8 mouse cellular contexts compared by ENCODE assay signal in genomic region chr14:122181078-122181814, GRCm38 (mm10). TPM values are rescaled to one million over a fixed set of nuclear protein-coding genes. Genes with fewer than 3 reads are reported as not detected.
DNase-seq lines count a peak whose midpoint lies in the region; ATAC-seq and TF ChIP-seq lines count a peak whose summit lies in the region.

Gene Clybl (plus strand): TSS chr14:122181704.

- H3K9me3 ChIP-seq in MEL (replicated peaks; ENCODE audit: insufficient read depth, low read length), result no peaks in the 10 kb centered on the region
- H3K9me3 ChIP-seq in forebrain, postnatal 0 days (ENCODE audit: low read length), result no peaks in the 10 kb centered on the region
- H3K9me3 ChIP-seq in lung, embryonic 16.5 days (ENCODE audit: control insufficient read depth, low read length), result no peaks in the 10 kb centered on the region

- TF ChIP-seq POLR2A in MEL (IDR thresholded peaks at IDR 0.05; ENCODE audit: control insufficient read depth in 1 of 2, insufficient read depth in 1 of 2, low read depth in 1 of 2, low read length in 2 of 2, poor library complexity in 1 of 2), result peak; percentile 82 to 91; a peak in 3 of 4 replicates
- peak; percentile 77 for TF ChIP-seq POLR2A in cerebellum, adult 2 months (IDR thresholded peaks at IDR 0.05; ENCODE audit: borderline replicate concordance, insufficient read depth, low read length)

- peak within 1 kb of the TSS; percentile 76 for H3K4me2 ChIP-seq in forebrain, postnatal 0 days (ENCODE audit: low read depth)
- H3K4me2 ChIP-seq in lung, embryonic 16.5 days (ENCODE audit: low read depth, low read length), result peak within 1 kb of the TSS; percentile 89

- ATAC-seq in forebrain, postnatal 0 days, result peak; percentile 96
- peak; percentile 100 for ATAC-seq in lung, embryonic 16.5 days (ENCODE audit: low read depth)

- WGBS in cerebellum, adult 2 months, result 5% methylated on average over 45 of the region's 45 CpGs
- 3% methylated on average over 36 of the region's 45 CpGs for WGBS in forebrain, postnatal 0 days
- WGBS in lung, embryonic 16.5 days, result 3% methylated on average over 37 of the region's 45 CpGs

- no peaks in the 10 kb centered on the region for H3K27me3 ChIP-seq in MEL (ENCODE audit: control insufficient read depth in 1 of 2, insufficient read depth in 2 of 2, low read length in 2 of 2)
- H3K27me3 ChIP-seq in cerebellum, adult 2 months (ENCODE audit: control insufficient read depth, insufficient read depth, low read length), result no peaks in the 10 kb centered on the region
- no peaks in the 10 kb centered on the region for H3K27me3 ChIP-seq in forebrain, postnatal 0 days (ENCODE audit: insufficient read depth, low read length)
- no peaks in the 10 kb centered on the region for H3K27me3 ChIP-seq in lung, embryonic 16.5 days (ENCODE audit: control insufficient read depth, insufficient read depth, low read depth, low read length)

- TF ChIP-seq CTCF in MEL (IDR thresholded peaks at IDR 0.05 in 2 of 3, conservative IDR thresholded peaks at IDR 0.05 in 1 of 3; ENCODE audit: control insufficient read depth in 1 of 3, insufficient read depth in 1 of 3, low read depth in 2 of 3, low read length in 3 of 3, poor library complexity in 1 of 3, severe bottlenecking in 1 of 3), result 0 out of 6 replicates have a peak, but pooled peaks of 1 of the 3 experiments have one; percentile 4
- no peak for TF ChIP-seq CTCF in cerebellum, adult 2 months (IDR thresholded peaks at IDR 0.05; ENCODE audit: borderline replicate concordance, insufficient read depth, low read depth, low read length)
- no peak for TF ChIP-seq CTCF in forebrain, postnatal 0 days (IDR thresholded peaks at IDR 0.05; ENCODE audit: low read depth)

- no peak for TF ChIP-seq EP300 in MEL (IDR thresholded peaks at IDR 0.05; ENCODE audit: low read depth in 1 of 2, low read length in 2 of 2)

- H3K4me3 ChIP-seq in MEL (ENCODE audit: control insufficient read depth in 1 of 2, insufficient read depth in 1 of 2, low read depth in 2 of 2, low read length in 2 of 2), result peak within 1 kb of the TSS; percentile 79 to 83
- H3K4me3 ChIP-seq in cerebellum, adult 2 months (replicated peaks; ENCODE audit: insufficient read depth, low read depth, low read length), result peak within 1 kb of the TSS; percentile 65
- H3K4me3 ChIP-seq in forebrain, postnatal 0 days (ENCODE audit: low read depth, low read length), result peak within 1 kb of the TSS; percentile 62
- H3K4me3 ChIP-seq in lung, embryonic 16.5 days (ENCODE audit: low read length), result peak within 1 kb of the TSS; percentile 82

- no peak for TF ChIP-seq RAD21 in MEL (IDR thresholded peaks at IDR 0.05; ENCODE audit: low read depth, low read length)

- H3K79me2 ChIP-seq in MEL (ENCODE audit: control insufficient read depth, insufficient read depth, low read length, poor library complexity), result peaks cover 3% of the 10 kb centered on the region

- peaks cover 9 to 28% of the 10 kb centered on the region in 2 experiments for H3K4me1 ChIP-seq in MEL (ENCODE audit: control insufficient read depth in 1 of 2, insufficient read depth in 2 of 2, low read length in 2 of 2)
- no peaks in the 10 kb centered on the region; the same call in 1 of the 2 replicates for H3K4me1 ChIP-seq in cerebellum, adult 2 months (ENCODE audit: control insufficient read depth, insufficient read depth, low read length)
- no peaks in the 10 kb centered on the region for H3K4me1 ChIP-seq in forebrain, postnatal 0 days (ENCODE audit: insufficient read depth)
- H3K4me1 ChIP-seq in lung, embryonic 16.5 days (replicated peaks; ENCODE audit: control insufficient read depth, insufficient read depth, low read length), result peaks cover 8% of the 10 kb centered on the region; the same call in 1 of the 2 replicates

- H3K9ac ChIP-seq in MEL (ENCODE audit: control insufficient read depth, low read depth, low read length, poor library complexity, severe bottlenecking), result peak within 1 kb of the TSS; percentile 83
- H3K9ac ChIP-seq in forebrain, postnatal 0 days, result peak within 1 kb of the TSS; percentile 61
- peak within 1 kb of the TSS; percentile 85 for H3K9ac ChIP-seq in lung, embryonic 16.5 days (ENCODE audit: low read length)

- peaks cover 0 to 28% of the 10 kb centered on the region in 2 experiments; a peak in 2 of 4 replicates for H3K36me3 ChIP-seq in MEL (ENCODE audit: control insufficient read depth in 1 of 2, insufficient read depth in 2 of 2, low read length in 2 of 2)
- no peaks in the 10 kb centered on the region for H3K36me3 ChIP-seq in forebrain, postnatal 0 days (ENCODE audit: insufficient read depth)
- H3K36me3 ChIP-seq in lung, embryonic 16.5 days (ENCODE audit: control insufficient read depth, insufficient read depth, low read length), result no peaks in the 10 kb centered on the region

- peak; percentile 97 for DNase-seq in MEL (ENCODE audit: low read depth, low spot score)
- DNase-seq in cerebellum, adult 2 months, result peak; percentile 95 to 96
- DNase-seq in forebrain, postnatal 0 days, result peak; percentile 80
- DNase-seq in heart, postnatal 4 days, result peak; percentile 98
- DNase-seq in layer of hippocampus, adult 9-10 months (ENCODE audit: low spot score), result peak; percentile 79
- peak; percentile 89 for DNase-seq in ovary, postnatal 10 days (ENCODE audit: low spot score)
- DNase-seq in thymus, postnatal 10 days (ENCODE audit: low spot score in 2 of 2), result peak; percentile 76 to 81

- peak within 1 kb of the TSS; percentile 74 for H3K27ac ChIP-seq in MEL (ENCODE audit: control insufficient read depth, low read depth, low read length)
- 0 out of 2 replicates have a peak within 1 kb of the TSS, but pooled peaks have one; percentile 8 for H3K27ac ChIP-seq in cerebellum, adult 2 months (ENCODE audit: insufficient read depth, low read length)
- H3K27ac ChIP-seq in forebrain, postnatal 0 days (ENCODE audit: low read depth, low read length), result no peak within 1 kb of the TSS
- peak within 1 kb of the TSS; percentile 57; the same call in 1 of the 2 replicates for H3K27ac ChIP-seq in lung, embryonic 16.5 days (ENCODE audit: low read length)

TF ChIP-seq in MEL, 35 proteins besides CTCF, POLR2A, EP300 and RAD21:
- TF ChIP-seq SMC3 (IDR thresholded peaks at IDR 0.05; ENCODE audit: low read depth, low read length) (no peak), MEF2A (IDR thresholded peaks at IDR 0.05; ENCODE audit: extremely low read depth, insufficient replicate concordance, low read depth, low read length, poor library complexity, severe bottlenecking) (no peak), ETS1 (IDR thresholded peaks at IDR 0.05; ENCODE audit: low read depth, low read length) (no peak), POLR2AphosphoS5 (IDR thresholded peaks at IDR 0.05; ENCODE audit: borderline replicate concordance, low read depth, low read length) (no peak), TAL1 (IDR thresholded peaks at IDR 0.05; ENCODE audit: low read length) (no peak), TCF12 (IDR thresholded peaks at IDR 0.05; ENCODE audit: low read depth, low read length) (no peak), GATA1 (IDR thresholded peaks at IDR 0.05; ENCODE audit: low read depth, low read length) (no peak), ELF1 (IDR thresholded peaks at IDR 0.05; ENCODE audit: low read depth, low read length) (no peak), CHD2 (IDR thresholded peaks at IDR 0.05; ENCODE audit: low read length) (no peak), JUND (IDR thresholded peaks at IDR 0.05; ENCODE audit: low read depth, low read length) (no peak), ZNF384 (IDR thresholded peaks at IDR 0.05; ENCODE audit: low read depth, low read length) (no peak), GABPA (IDR thresholded peaks at IDR 0.05; ENCODE audit: low read depth, low read length) (no peak), SIN3A (IDR thresholded peaks at IDR 0.05; ENCODE audit: low read length) (no peak; the same call in 1 of the 2 replicates), ZKSCAN1 (IDR thresholded peaks at IDR 0.05; ENCODE audit: low read depth, low read length) (no peak), NRF1 (IDR thresholded peaks at IDR 0.05; ENCODE audit: insufficient read depth, low read depth, low read length, poor library complexity, severe bottlenecking) (peak; percentile 58; the same call in 1 of the 2 replicates), MAFK (IDR thresholded peaks at IDR 0.05; ENCODE audit: borderline replicate concordance, low read depth, low read length) (no peak), MAZ (IDR thresholded peaks at IDR 0.05; ENCODE audit: low read depth, low read length) (no peak), MYC (IDR thresholded peaks at IDR 0.05; ENCODE audit: low read depth, low read length) (no peak), USF1 (IDR thresholded peaks at IDR 0.05; ENCODE audit: low read depth, low read length) (0 out of 2 replicates have a peak, but pooled peaks have one; percentile 5), RCOR1 (IDR thresholded peaks at IDR 0.05; ENCODE audit: low read depth, low read length) (no peak), UBTF (IDR thresholded peaks at IDR 0.05; ENCODE audit: borderline replicate concordance, insufficient read depth, low read depth, low read length) (no peak), MYB (IDR thresholded peaks at IDR 0.05; ENCODE audit: low read depth, low read length) (no peak), E2F4 (IDR thresholded peaks at IDR 0.05; ENCODE audit: borderline replicate concordance, low read depth, low read length) (no peak), POLR2AphosphoS2 (IDR thresholded peaks at IDR 0.05; ENCODE audit: low read length) (0 out of 2 replicates have a peak, but pooled peaks have one; percentile 44), USF2 (IDR thresholded peaks at IDR 0.05; ENCODE audit: borderline replicate concordance in 1 of 2, insufficient read depth in 1 of 2, low read depth in 1 of 2, low read length in 2 of 2) (no peak), NELFE (IDR thresholded peaks at IDR 0.05; ENCODE audit: low read depth, low read length) (peak; percentile 75), BHLHE40 (IDR thresholded peaks at IDR 0.05; ENCODE audit: borderline replicate concordance, low read depth, low read length) (no peak), HCFC1 (IDR thresholded peaks at IDR 0.05; ENCODE audit: low read depth, low read length) (peak; percentile 19; the same call in 1 of the 2 replicates), CHD1 (IDR thresholded peaks at IDR 0.05; ENCODE audit: low read depth, low read length) (no peak), TBP (IDR thresholded peaks at IDR 0.05; ENCODE audit: low read depth, low read length) (no peak)

RNA-seq across cellular contexts. Expression of gene Clybl, which starts in this region (rescaled TPM):
- 13.4 and 14.4 TPM in 2 replicates for total RNA-seq in MEL (2012; rRNA removed)
- 10 to 100 TPM in 1 of 2 experiments, not detected in 1; 36.6 TPM for polyA plus RNA-seq in MEL (2012; ENCODE audit: insufficient read depth in 1 of 2, insufficient read length in 2 of 2, low read depth in 1 of 2, low replicate concordance in 2 of 2, missing spikeins in 1 of 2)
- polyA plus RNA-seq in cerebellum, adult 2 months (2012; rRNA removed), result 38.1 and 40.6 TPM in 2 replicates
- 10.6 TPM in 2 replicates for total RNA-seq in forebrain, postnatal 0 days (2014; rRNA removed)
- polyA plus RNA-seq in forebrain, postnatal 0 days (2015; fragmentation: Nextera tagmentation; extraction: Ambion mirVana), result 15.8 and 21.0 TPM in 2 replicates
- 10 to 100 TPM; 83.0 to 94.2 TPM for total RNA-seq in heart, postnatal 4 days (2021)
- 22.3 and 22.4 TPM in 2 replicates for polyA plus RNA-seq in lung, embryonic 16.5 days (2015; fragmentation: Nextera tagmentation; extraction: Ambion mirVana)
